ENCODE assay signal across 28 mouse cellular contexts in genomic region chr8:40124402-40124801, GRCm38 (mm10).
"Had no signal": no experiment of that assay in that cellular context is flagged by ENCODE, and none has a peak within 500 bp of the region (broad histone marks: within the 10 kb centered on the region; RNA-seq: fewer than 3 reads in every experiment).

No protein-coding gene starts in this region.

- H3K4me1 ChIP-seq: heart, embryonic 10.5 days; hindbrain, embryonic 10.5 days; hindbrain, embryonic 12.5 days; intestine, embryonic 15.5 days; limb, embryonic 10.5 days; limb, embryonic 12.5 days; liver, embryonic 13.5 days; liver, embryonic 15.5 days had no signal

- H3K27ac ChIP-seq: gastrocnemius, adult 2 months; heart, embryonic 10.5 days; heart, embryonic 15.5 days; hindbrain, embryonic 10.5 days; hindbrain, embryonic 12.5 days; hindbrain, embryonic 14.5 days; intestine, embryonic 15.5 days; layer of hippocampus, adult 2 months; left cerebral cortex, adult 2 months; limb, embryonic 10.5 days; limb, embryonic 12.5 days; liver, embryonic 13.5 days; liver, embryonic 15.5 days had no signal

- ATAC-seq: forebrain, embryonic 16.5 days; hindbrain, embryonic 16.5 days; inflammation-experienced regulatory T-cells, adult 6 months; intestine, embryonic 15.5 days; intestine, postnatal 0 days; liver, postnatal 0 days had no signal

- H3K9me3 ChIP-seq: heart, embryonic 10.5 days; heart, embryonic 15.5 days; hindbrain, embryonic 10.5 days; hindbrain, embryonic 12.5 days; intestine, embryonic 15.5 days; limb, embryonic 10.5 days; limb, embryonic 12.5 days; liver, embryonic 13.5 days; liver, embryonic 15.5 days had no signal

- H3K27me3 ChIP-seq: heart, embryonic 15.5 days; hindbrain, embryonic 12.5 days; intestine, embryonic 15.5 days; limb, embryonic 12.5 days; liver, embryonic 13.5 days; liver, embryonic 15.5 days had no signal

- H3K36me3 ChIP-seq: heart, embryonic 10.5 days; heart, embryonic 15.5 days; hindbrain, embryonic 10.5 days; hindbrain, embryonic 12.5 days; intestine, embryonic 15.5 days; limb, embryonic 10.5 days; limb, embryonic 12.5 days; liver, embryonic 13.5 days; liver, embryonic 15.5 days had no signal

- DNase-seq: gastrocnemius, adult 2 months; gastrocnemius, postnatal 10 days; gastrocnemius, postnatal 25 days; heart, postnatal 4 days; kidney, adult 18-20 months; kidney, adult 8-10 months; kidney, postnatal 10 days; kidney, postnatal 25 days; kidney, postnatal 4 days; liver; liver, embryonic 13.5 days; liver, postnatal 0 days had no signal

- H3K9ac ChIP-seq: heart, embryonic 15.5 days; hindbrain, embryonic 12.5 days; hindbrain, embryonic 14.5 days; intestine, embryonic 15.5 days; limb, embryonic 12.5 days; liver, embryonic 13.5 days; liver, embryonic 15.5 days; liver, postnatal 0 days had no signal

- H3K4me3 ChIP-seq: gastrocnemius, adult 2 months; heart, embryonic 10.5 days; heart, embryonic 15.5 days; hindbrain, embryonic 10.5 days; hindbrain, embryonic 12.5 days; intestine, embryonic 15.5 days; layer of hippocampus, adult 2 months; left cerebral cortex, adult 2 months; limb, embryonic 10.5 days; limb, embryonic 12.5 days; liver, embryonic 13.5 days; liver, embryonic 15.5 days had no signal

- H3K4me2 ChIP-seq: heart, embryonic 15.5 days; hindbrain, embryonic 12.5 days; hindbrain, embryonic 14.5 days; intestine, embryonic 15.5 days; limb, embryonic 12.5 days; liver, embryonic 11.5 days; liver, embryonic 13.5 days; liver, embryonic 15.5 days had no signal
